Mouse (Mus musculus) layer of hippocampus, adult 9-11 months (tissue): Measurements from ENCODE around the gene Zfp993.
"Not testable (repeated sequence)": the region's sequence is repeated elsewhere in the genome, so short reads cannot be mapped to it uniquely, and the experiment has no call there.

Experiments used
- DNase-seq: peaks from one replicate; pipeline ENCODE4 v3.0.0; 2022

Zfp993 gene

DNA sequence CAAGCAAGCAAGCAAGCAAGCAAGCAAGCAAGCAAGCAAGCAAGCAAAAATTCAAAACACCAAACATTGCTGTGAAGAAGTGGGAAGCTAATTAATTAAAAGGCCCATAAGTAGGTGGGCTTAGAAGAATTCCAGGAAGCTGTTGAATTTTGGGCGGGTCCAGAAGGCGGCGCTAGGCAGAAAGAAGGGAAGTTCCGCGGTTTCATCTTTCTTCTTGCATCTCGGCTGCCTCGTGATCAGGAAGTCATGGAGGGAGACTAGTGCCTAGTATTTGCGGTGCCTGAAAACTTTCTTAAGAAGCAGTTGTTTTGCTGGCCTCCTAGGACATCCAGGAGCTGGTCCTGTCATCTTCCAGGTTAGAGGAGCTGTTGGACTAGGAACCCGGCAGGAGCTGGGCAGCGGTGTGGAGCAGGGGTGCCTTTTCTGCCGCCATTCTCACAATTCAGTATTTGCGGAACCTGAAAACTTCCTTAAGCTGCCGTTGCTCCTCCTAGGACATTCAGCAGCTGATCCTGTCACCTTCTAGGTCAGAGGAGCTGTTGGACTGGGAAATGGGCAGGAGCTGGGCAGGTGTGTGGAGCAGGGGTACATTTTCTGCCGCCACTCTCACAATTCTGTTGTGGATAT is at the start of gene Zfp993:
Zfp993 (plus strand) TSS at position 188 of the 627 bp plus-strand sequence.
- DNase-seq = not testable (repeated sequence)

- DNase-seq = not testable (repeated sequence)
These were observed 30.6 kb upstream of the Zfp993 start for GRCm38 (mm10) chr4:146579905-146580873.

GRCm38 (mm10) chr4:146603578-146604399 is 7.0 kb upstream of the Zfp993 start:
- DNase-seq = not testable (repeated sequence)

DNA sequence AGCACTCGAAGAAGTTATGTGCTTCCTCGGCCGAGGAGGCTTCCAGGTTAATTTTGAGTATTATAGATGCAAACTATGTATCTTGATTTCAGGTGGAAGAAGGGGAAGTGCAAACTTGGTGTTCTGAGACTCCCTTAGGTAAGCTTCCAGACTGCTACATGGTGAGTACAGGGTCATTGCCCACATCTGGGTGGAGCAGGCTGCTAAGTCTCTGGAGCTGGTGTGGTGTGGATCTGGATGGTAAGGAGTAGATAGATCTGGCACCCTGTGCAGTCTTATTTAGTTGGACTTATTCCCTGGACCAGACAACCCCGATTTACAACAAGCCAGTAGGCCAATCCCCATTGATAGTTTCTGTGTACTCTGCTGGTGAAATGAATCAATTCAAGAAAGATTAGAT is 33.6 kb downstream of the Zfp993 start:
- DNase-seq = not testable (repeated sequence)

GRCm38 (mm10) chr4:146649641-146650040 is 38.9 kb downstream of the Zfp993 start:
- not testable (repeated sequence) for DNase-seq

DNA sequence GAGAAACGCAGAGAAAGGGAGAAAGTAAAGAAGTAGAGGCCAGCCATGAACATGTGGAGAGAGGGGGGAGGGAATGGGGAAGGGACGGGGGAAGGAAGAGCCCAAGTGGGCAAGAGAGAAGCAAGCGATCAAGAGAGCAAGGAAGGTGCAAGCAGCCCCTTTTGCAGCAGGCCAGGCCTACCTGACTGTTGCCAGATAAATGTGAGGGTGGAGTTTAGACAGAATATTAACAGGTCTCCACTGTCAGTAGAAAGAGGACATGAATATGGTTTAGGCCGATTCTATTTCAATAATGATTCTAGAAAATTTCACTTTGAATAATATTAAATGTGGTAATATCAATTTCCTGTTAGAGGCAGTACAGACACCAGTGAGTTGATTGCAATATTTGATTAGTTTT is 39.4 kb downstream of the Zfp993 start:
- DNase-seq = not testable (repeated sequence)

DNA sequence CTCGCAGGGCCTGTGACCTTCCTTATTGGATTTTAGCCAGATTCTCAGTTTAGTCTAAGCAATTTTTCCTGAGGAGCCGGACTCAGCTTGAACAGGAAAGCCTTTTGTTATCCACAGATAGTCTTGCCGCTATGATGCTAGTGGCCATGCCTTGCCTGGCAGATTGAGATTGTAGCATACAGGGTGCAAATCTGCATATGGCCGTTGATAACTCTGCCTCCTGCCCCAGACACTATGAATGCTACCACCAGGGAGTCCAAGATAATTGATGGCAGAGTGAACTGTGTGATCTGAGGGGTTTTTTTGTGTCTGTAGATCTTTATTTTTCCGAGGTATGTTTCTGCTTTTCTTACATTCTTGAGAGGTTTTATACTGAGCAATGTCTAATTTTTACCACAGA is 39.9 kb downstream of the Zfp993 start:
- not testable (repeated sequence) for DNase-seq
